Mouse (Mus musculus) T-helper 1 cell (primary cell): ENCODE measurements around the gene Cluh.

Experiments
- in situ Hi-C: fragments of 300-600 bp; cut with MboI, MseI; formaldehyde crosslinking; loops from one replicate; pipeline ENCODE4 v1.15.1; 2025; ENCODE audit warnings: high pct_unique_total_duplicates

Cluh gene

GRCm38 (mm10) chr11:74647966-74648365 is 1.3 kb upstream of the Cluh start:
- in situ Hi-C loops: no loop called here

- in situ Hi-C loops: no loop called here
Observed at GRCm38 (mm10) chr11:74648676-74649075, 619 bp upstream of the Cluh start.

GRCm38 (mm10) chr11:74649647-74650551 is 604 bp downstream of the Cluh start:
- in situ Hi-C loops: loop anchor here (5.0 kb wide), 1 partner anchor 177 kb away; no protein-coding TSS in a partner anchor

- in situ Hi-C loops: loop anchor here (5.0 kb wide), 1 partner anchor 177 kb away; no protein-coding TSS in a partner anchor
Observed at GRCm38 (mm10) chr11:74650576-74651100, 1.3 kb downstream of the Cluh start.

DNA sequence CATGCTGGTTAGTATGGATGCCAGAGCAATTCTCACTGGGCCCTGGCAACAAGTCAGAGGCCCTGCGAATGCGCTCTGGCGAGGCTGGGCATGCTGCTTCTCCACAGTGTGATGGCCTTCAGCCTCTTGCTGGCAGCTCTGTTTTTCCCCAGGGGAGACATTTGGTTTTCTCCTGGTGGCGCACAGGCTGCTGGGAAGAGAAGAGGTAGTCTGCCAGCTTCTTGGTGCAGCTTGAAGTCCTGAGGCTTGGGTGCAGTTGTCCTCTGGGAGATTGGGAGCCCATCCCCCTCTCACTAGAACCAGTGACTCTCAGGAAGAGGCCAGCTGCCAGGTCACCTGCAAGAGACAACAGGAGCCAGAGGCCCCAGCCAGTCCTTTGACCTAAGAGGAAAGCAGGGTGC is 3.5 kb downstream of the Cluh start:
- in situ Hi-C loops: loop anchor here (5.0 kb wide), 1 partner anchor 175 kb away; no protein-coding TSS in a partner anchor

GRCm38 (mm10) chr11:74653385-74653784 is 4.1 kb downstream of the Cluh start:
- in situ Hi-C loops: loop anchor here (5.0 kb wide), 1 partner anchor 174 kb away; no protein-coding TSS in a partner anchor

DNA sequence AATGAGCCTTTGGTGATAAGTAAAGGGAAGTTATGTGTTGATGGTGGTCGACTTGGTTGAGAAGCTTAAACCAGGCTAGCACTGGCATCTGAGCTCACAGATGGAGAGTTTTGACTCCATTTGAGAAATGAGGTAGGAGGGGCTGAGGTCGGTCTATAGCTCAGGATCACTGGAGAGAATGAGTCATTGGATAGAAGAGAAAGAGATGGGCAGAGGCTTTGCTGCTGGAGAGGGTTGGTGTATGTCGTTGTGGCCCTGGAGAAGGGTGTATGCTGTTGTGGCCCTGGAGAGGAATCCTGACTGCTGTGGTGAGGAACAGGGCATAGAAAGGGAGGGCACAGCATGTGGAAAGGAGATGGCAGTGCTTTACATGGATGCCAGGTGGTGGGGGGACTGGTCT is 6.6 kb downstream of the Cluh start:
- in situ Hi-C loops: no loop called here

DNA sequence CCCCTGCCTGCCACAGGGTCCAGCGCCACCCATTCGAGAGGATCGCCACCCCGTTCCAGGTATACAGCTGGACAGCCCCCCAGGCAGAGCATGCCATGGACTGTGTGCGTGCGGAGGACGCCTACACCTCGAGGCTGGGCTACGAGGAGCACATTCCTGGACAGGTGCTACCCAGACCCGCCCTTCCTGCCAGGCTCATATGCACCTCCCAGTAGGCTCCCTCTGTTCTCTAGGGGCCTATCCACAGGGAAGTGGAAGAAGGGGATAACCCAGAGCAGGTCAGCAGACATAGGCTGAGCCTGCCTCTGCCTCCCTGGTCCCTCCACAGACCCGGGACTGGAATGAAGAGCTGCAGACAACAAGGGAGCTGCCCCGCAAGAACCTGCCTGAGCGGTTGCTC is 11.0 kb downstream of the Cluh start:
- in situ Hi-C loops: no loop called here

GRCm38 (mm10) chr11:74661641-74662040 is 12.3 kb downstream of the Cluh start:
- in situ Hi-C loops: no loop called here

- in situ Hi-C loops: no loop called here
Observed at GRCm38 (mm10) chr11:74662221-74662620, 12.9 kb downstream of the Cluh start.

DNA sequence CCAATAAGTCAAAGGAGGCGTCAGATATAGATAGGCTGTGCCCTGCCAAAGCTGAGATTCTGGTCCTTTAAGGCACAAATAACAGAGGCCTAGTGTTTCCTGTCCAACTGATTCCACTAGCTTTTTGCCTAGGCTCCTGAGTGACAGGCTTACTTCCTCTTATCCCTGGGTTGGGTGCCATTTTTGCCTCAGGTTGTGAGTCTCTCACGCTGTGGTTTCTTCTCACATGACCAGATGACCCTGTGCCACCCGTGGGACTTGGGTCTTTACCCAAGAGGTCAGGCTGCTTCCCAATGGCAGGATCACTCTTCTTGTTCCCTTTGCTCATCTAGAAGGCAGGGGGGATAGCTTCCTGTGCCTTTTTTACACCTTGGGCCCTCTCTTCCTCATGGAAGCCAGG is 15.0 kb downstream of the Cluh start:
- in situ Hi-C loops: no loop called here

- in situ Hi-C loops: no loop called here
Observed at GRCm38 (mm10) chr11:74664906-74665305, 15.6 kb downstream of the Cluh start.

- in situ Hi-C loops: no loop called here
Observed at GRCm38 (mm10) chr11:74665631-74666283, 16.5 kb downstream of the Cluh start.

DNA sequence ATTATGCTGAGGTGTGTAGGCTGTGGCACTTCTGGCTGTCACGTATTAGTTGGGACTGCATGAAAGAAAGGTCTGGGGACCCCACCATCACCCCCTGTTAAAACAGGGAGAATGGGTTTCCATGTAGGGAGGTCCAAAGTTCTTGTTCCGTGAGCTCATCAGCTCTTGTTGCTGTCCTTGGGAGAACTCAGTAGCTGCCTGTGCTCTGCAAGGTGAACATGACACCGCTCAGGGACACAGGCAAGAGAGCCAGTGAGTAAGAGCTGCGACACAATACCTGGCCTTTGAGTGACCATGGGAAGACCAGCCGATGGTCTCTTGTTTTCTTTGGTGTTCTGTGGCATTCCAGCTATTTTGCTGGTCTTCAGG is 17.0 kb downstream of the Cluh start:
- in situ Hi-C loops: no loop called here

GRCm38 (mm10) chr11:74666776-74667581 is 17.7 kb downstream of the Cluh start:
- in situ Hi-C loops: no loop called here

- in situ Hi-C loops: no loop called here
Observed at GRCm38 (mm10) chr11:74667582-74668010, 18.3 kb downstream of the Cluh start.

DNA sequence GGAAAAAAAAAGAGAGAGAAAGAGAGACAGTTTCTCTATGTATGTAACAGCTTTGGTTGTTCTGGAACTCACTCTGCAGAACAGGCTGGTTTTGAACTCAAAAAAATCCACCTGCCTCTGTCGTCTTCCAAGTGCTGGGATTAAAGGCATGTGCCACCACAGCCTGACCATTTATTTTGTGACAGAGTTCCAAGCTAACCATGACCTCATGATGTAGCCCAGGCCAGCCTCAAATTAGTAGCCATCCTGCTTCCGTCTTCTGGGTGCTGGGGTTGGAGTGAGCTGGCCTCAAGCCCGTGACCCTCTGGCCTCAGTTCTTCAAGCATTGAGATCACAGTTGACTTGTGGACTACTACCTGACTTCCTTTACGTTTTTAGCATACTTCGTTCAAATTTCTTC is 19.2 kb downstream of the Cluh start:
- in situ Hi-C loops: no loop called here

- in situ Hi-C loops: no loop called here
Observed at GRCm38 (mm10) chr11:74668971-74669370, 19.7 kb downstream of the Cluh start.

GRCm38 (mm10) chr11:74670151-74670550 is 20.9 kb downstream of the Cluh start:
- in situ Hi-C loops: no loop called here

- in situ Hi-C loops: no loop called here
Observed at GRCm38 (mm10) chr11:74671013-74671412, 21.7 kb downstream of the Cluh start.

GRCm38 (mm10) chr11:74671839-74672238 is 22.5 kb downstream of the Cluh start:
- in situ Hi-C loops: no loop called here
